Mouse (Mus musculus): ENCODE data around the gene Afg3l1.
A peak's percentile ranks its signal among the peaks of the same experiment; 100 is the strongest.
"Not testable (repeated sequence)": the region's sequence is repeated elsewhere in the genome, so short reads cannot be mapped to it uniquely, and the experiment has no call there.

Gene Afg3l1

GRCm38 (mm10) chr8:123477737-123478258 lies at the start of gene Afg3l1:
Gene Afg3l1, plus strand, starts transcription at chr8:123477903.
- peak; percentile 90 for DNase-seq

- no peak for DNase-seq
These were observed 49.3 kb upstream of the Afg3l1 start for GRCm38 (mm10) chr8:123428343-123428893.

- DNase-seq = no peak
These were observed 48.6 kb upstream of the Afg3l1 start for GRCm38 (mm10) chr8:123428939-123429721.

GRCm38 (mm10) chr8:123429722-123430013 lies 48.0 kb upstream of the Afg3l1 start:
- not testable (repeated sequence) for DNase-seq

- DNase-seq = not testable (repeated sequence)
These were observed 46.8 kb upstream of the Afg3l1 start for GRCm38 (mm10) chr8:123430936-123431335.

GRCm38 (mm10) chr8:123431616-123432365 lies 45.9 kb upstream of the Afg3l1 start:
- DNase-seq = no peak

- no peak for DNase-seq
These were observed 45.3 kb upstream of the Afg3l1 start for GRCm38 (mm10) chr8:123432381-123432780.

GRCm38 (mm10) chr8:123433241-123433974 lies 44.3 kb upstream of the Afg3l1 start:
- not testable (repeated sequence) for DNase-seq

- DNase-seq = no peak
These were observed 35.9 kb upstream of the Afg3l1 start for GRCm38 (mm10) chr8:123441788-123442187.

- no peak for DNase-seq
These were observed 35.4 kb upstream of the Afg3l1 start for GRCm38 (mm10) chr8:123442351-123442750.

GRCm38 (mm10) chr8:123442871-123443575 lies 34.7 kb upstream of the Afg3l1 start:
- DNase-seq = peak; percentile 90

GRCm38 (mm10) chr8:123443576-123443921 lies 34.2 kb upstream of the Afg3l1 start:
- no peak for DNase-seq

- DNase-seq = no peak
These were observed 33.6 kb upstream of the Afg3l1 start for GRCm38 (mm10) chr8:123444131-123444530.

GRCm38 (mm10) chr8:123445981-123446380 lies 31.7 kb upstream of the Afg3l1 start:
- DNase-seq = no peak

GRCm38 (mm10) chr8:123446799-123447198 lies 30.9 kb upstream of the Afg3l1 start:
- DNase-seq = no peak

GRCm38 (mm10) chr8:123450783-123451182 lies 26.9 kb upstream of the Afg3l1 start:
- DNase-seq = no peak

- DNase-seq = not testable (repeated sequence)
These were observed 26.0 kb upstream of the Afg3l1 start for GRCm38 (mm10) chr8:123451747-123452146.

GRCm38 (mm10) chr8:123452149-123452548 lies 25.6 kb upstream of the Afg3l1 start:
- DNase-seq = no peak

- DNase-seq = no peak
These were observed 24.4 kb upstream of the Afg3l1 start for GRCm38 (mm10) chr8:123453291-123453690.

- DNase-seq = no peak
These were observed 23.8 kb upstream of the Afg3l1 start for GRCm38 (mm10) chr8:123453951-123454350.

- DNase-seq = no peak
These were observed 23.1 kb upstream of the Afg3l1 start for GRCm38 (mm10) chr8:123454559-123454958.

GRCm38 (mm10) chr8:123463651-123464050 lies 14.1 kb upstream of the Afg3l1 start:
- DNase-seq = no peak
